Mouse (Mus musculus): Measurements from ENCODE around the gene Atrnl1.

Atrnl1 gene

GRCm38 (mm10) chr19:57713138-57713537 is 102.3 kb downstream of the Atrnl1 start:
- DNase-seq = no peak

DNA sequence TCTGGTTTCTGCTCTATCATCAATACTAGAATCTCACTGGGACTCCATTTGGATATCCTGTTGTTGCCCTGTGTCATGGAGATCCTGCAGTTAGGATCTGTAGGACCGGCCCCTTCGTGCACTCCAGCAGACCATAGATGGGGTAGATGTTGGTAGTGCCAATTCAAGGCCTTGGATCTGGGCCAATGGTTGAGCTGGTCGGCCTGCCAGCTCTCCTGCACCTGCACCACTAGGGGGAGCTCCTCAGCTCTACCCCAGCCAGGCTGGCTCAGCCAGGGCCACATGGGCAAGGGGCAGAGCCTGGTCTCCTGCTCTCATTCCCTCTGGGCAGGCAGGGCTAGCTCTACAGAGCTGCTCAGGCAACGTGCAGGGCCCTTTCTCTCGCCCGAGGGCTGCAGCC is 114.1 kb downstream of the Atrnl1 start:
- peak; percentile 22 to 63 for DNase-seq

- DNase-seq = no peak
Measured at GRCm38 (mm10) chr19:57725326-57725725, 114.5 kb downstream of the Atrnl1 start.

DNA sequence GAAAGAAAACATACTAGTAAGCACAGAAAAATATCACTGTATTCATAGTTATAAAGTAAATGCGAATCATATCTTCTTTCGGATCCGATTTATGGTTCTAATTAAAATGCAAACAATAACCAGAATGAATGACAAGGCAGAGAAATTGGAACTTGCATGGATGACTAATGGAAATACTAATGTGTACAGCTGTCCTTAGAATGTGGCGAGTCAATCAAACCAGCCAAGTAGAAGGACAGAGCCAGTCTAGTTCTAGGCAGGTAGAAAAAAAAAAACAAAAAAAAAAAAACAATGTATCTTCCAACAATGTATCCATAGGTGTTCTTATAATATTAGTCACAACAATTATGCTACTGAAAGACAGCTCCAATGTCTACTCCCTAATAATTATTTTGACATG is 116.2 kb downstream of the Atrnl1 start:
- no peak for DNase-seq

GRCm38 (mm10) chr19:57737475-57737874 is 126.6 kb downstream of the Atrnl1 start:
- no peak for DNase-seq

DNA sequence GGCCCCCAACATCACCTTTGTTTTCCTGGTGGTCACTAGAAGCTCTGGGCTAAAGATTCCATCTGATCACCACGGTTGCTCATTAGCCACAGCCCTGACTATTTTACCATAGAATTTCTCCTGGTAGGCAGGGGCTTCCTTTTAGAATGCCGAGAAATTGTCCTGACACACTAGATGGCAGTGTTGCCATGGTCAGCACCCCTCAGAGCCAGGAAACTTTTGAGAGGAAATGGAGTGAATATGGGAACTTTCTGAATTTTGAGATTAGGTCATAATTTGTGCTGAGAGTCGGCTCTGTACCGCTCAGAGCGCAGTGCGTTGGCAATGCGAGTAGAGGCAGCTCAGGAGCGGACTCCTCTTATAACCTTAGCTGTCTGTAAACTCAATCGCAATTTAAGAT is 134.7 kb downstream of the Atrnl1 start:
- no peak for DNase-seq

GRCm38 (mm10) chr19:57746553-57746952 is 135.7 kb downstream of the Atrnl1 start:
- no peak for DNase-seq

- DNase-seq = no peak
Measured at GRCm38 (mm10) chr19:57752189-57752588, 141.4 kb downstream of the Atrnl1 start.

DNA sequence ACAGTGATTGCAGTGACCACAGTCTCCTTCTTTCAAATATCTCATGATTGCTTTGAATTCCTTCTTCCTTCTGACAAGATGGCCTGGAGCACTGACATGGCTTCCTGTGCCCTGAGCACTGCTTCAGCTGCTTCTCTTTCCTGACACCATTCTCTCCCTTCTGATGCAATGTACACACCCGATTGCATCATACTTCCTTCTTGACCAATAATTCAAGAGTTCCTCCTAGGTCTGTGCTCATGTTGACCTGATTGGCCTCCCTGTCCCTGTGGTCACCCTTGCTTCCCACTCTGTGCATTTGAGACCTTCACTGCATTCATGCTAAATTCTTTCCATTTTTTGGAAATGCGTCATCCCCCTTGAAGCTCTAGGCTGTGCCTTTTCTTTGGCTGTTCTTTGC is 151.7 kb downstream of the Atrnl1 start:
- no peak for DNase-seq

DNA sequence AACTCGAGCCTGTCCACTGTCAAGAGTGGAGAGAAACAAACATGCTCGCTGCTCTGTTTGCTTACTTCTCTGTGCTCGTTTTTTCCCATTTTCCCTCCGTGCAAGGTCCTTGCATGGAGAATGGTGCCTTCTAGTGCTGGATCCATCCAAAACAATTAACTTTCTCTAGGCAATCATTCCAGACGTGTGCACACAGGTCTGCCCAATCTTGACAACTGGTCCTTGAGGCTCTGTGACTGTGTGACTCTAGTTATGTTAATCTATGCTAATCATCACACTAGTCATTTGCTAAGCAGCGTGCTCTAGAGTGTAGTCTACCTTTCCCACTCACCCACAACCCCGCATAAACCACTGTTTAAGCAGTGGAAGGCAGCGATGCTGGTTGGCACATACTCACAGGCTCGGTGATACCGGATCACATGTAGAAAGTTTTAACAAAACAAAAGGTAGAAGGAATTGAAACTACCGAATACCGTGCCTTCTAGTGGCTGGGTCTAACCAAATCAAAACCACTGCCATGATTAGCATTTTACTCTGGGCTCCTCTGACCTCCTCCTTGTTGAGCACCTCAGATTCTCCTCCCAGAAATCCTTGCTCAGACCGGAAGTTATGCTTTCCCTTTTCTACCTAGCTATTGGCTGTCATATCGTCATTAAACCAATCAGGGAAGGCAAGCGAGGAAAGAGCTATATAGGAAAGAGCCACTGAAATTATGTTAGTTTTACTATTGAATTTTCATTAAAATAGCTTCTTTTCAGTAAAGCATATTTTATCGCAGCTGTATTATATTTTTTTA is 153.9 kb downstream of the Atrnl1 start:
- DNase-seq = no peak

GRCm38 (mm10) chr19:57767051-57767450 is 156.2 kb downstream of the Atrnl1 start:
- DNase-seq = no peak

DNA sequence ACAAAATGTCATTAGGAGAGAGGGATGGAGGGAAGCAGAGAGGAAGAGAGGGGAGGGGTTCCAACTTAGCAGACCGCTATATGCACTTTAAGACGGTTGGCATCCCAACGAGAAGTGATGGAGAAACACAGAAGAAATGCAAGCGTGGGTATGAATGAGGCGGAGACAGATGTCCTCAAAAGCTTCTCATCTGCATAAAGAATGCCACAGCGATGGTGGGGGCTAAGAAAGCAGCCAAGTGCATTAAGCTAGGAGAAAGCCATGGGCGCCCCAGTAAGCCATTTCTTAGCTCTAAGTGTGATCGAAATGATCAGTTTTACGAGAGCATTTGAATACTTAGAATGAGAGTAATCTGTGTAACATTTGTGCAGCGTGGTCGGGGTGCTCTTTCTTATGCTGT is 157.8 kb downstream of the Atrnl1 start:
- DNase-seq = no peak

DNA sequence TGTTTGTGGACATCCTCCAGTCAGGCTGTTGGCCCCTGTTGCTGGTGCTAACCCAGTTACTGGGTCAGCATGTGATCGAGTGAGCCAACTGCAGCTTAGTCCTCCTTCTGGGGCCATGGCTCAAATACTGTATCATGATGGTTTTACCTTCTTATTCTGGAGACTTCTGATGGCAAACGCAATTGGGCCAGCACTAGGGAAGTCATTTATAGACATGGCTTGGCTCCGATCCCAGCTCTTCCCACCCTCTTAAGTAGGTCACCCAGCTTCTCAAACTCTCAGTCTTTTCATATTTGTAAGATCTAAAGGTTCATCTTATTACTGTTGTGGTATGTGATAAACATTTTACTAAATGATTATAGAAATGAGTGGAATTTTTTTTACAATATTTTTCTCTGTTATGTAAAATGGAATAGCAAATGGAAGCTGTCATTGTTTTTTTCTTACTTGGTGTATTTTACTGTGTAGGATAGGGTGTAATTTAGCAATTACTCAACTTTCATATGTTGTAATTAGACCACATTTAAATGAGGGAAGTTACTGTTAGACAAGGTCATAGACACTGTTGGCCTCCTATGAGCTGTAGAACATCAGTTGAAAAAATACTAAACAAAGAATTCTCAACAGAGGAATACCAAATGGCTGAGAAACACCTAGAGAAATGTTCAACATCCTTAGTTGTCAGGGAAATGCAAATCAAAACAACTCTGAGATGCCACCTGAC is 171.7 kb downstream of the Atrnl1 start:
- DNase-seq = no peak

DNA sequence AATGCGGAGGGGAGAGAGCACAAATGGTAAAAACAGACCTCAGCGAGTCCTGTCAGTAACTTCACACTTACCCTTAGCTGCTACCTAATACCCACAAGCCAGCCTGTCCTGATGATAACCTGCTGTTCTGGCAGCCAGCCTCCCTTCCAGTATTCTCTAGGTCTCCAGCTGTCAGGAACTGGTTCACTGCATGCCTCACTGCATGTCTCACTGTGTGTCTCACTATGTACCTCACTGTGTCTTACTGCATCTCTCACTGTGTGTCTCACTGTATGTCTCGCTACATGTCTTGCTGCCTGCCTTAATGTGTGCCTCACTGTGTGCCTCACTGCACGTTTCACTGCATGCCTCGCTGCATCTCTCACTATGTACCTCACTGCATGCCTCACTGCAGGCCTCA is 175.9 kb downstream of the Atrnl1 start:
- DNase-seq = no peak

- no peak for DNase-seq
Measured at GRCm38 (mm10) chr19:57802207-57802606, 191.4 kb downstream of the Atrnl1 start.

- no peak for DNase-seq
Measured at GRCm38 (mm10) chr19:57802771-57803482, 192.1 kb downstream of the Atrnl1 start.

DNA sequence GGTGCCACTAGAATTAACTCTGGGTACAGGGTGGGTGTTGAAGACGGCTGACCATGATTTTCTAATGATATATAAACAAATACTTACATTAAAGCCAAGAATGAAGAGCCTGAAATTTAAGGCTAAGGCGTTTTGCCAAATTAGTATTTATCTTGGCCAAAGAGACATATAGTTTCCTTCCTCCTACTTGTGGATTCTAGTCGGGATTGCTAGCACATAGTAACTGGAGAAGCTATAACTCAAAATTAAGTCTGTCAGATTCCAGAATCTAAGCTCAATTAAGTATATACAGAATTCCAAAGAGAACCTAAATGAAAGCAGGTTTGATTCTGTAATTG is 192.6 kb downstream of the Atrnl1 start:
- no peak for DNase-seq

DNA sequence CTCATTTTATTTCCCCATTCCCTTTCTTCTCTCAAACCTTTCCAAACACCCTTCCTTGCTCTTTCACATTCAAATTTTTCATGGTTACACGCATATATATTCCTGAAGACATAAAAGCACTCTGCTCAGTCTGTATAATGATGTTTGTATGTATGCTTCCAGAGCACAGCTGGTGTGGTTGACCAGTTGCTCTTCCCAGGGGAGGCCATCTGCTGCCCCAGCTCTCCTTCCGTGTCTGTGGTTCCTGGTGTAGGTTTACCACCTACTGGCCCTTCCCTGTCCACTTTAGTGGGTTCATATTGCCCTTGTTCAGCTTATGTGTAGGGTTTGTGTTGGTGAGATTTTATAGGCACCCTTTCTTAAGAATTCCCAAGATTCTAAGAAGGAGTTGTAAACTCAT is 197.5 kb downstream of the Atrnl1 start:
- no peak for DNase-seq

DNA sequence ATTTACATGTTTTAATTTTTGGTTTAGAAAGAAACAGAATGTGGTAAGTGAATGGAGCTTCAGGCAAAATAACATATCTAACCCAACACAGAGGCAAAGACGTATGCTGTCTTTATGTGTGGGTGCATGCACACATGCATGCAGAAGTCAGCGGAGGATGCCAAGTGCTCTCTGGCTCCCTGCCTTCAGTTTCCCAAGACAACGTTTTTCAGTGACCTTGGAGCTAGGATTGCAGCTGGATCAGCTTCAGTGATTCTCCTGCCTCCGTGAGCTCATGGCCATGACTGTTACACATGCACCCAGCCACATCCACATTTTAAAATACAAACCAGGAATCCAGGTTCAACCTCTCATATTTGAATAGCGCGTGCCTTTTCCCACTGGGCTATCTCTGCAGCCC is 203.5 kb downstream of the Atrnl1 start:
- no peak for DNase-seq

- DNase-seq = no peak
Measured at GRCm38 (mm10) chr19:57816221-57816996, 205.6 kb downstream of the Atrnl1 start.

DNA sequence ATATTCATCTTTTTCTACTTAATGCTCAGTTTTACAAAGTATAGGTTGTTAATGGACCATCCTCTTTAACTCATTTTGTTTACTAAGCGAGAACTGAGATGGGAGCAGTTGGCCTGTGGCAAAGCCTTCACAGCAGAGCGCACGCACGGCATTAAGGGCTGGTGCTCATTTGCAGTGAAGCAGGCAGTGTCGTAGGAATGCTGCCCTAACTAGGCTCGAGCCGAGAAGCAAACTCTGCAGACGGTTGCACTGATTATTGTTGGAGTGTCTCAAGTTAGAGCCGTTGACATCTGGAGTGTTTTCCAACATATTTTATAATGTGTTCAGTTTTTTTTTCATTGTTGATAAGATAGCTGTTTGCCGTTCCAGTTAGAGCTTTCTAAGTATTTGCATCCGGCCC is 206.9 kb downstream of the Atrnl1 start:
- DNase-seq = no peak

GRCm38 (mm10) chr19:57823446-57823845 is 212.6 kb downstream of the Atrnl1 start:
- no peak for DNase-seq

All from spleen, adult 18-20 months (tissue).